Mouse (Mus musculus) ES-Bruce4 (cell line): ENCODE measurements at regions not wholly inside any gene's neighbourhood (a gene's known extent, or its start where the extent isn't known, plus 50 kb on each side); places are given as distances from the start of the nearest gene placed in this dataset.

Experiments
- CTCF ChIP-seq: IDR thresholded peaks from one replicate; pipeline ENCODE4 v1.8.1; 2011; ENCODE audit warnings: low read depth, low read length
- EP300 ChIP-seq: IDR thresholded peaks from 2 replicates; pipeline ENCODE4 v1.6.1; 2011; ENCODE audit warnings: low read depth, low read length; ENCODE audit not compliant: insufficient read depth
- POLR2A ChIP-seq: IDR thresholded peaks from one replicate; pipeline ENCODE4 v1.8.1; 2011; ENCODE audit warnings: low read length; ENCODE audit not compliant: insufficient read depth

GRCm38 (mm10) chr1:23487031-23487430 lies 89.5 kb upstream of the Ogfrl1 start:
- TF ChIP-seq POLR2A (no peak), CTCF (no peak), EP300 (no peak)
